Mouse (Mus musculus) right cerebral cortex, postnatal 4 days (tissue): ENCODE measurements around the gene Nufip2.
"Not testable (repeated sequence)": the region's sequence is repeated elsewhere in the genome, so short reads cannot be mapped to it uniquely, and the experiment has no call there.

Experiments
- DNase-seq: peaks from one replicate; pipeline ENCODE4 v3.0.0-alpha.2; 2022

Nufip2 gene

GRCm38 (mm10) chr11:77685383-77686265 lies at the start of gene Nufip2:
TSS of gene Nufip2 (plus strand) at chr11:77686155.
- peak; percentile 97 for DNase-seq

- DNase-seq = no peak
These were observed 44.6 kb upstream of the Nufip2 start for GRCm38 (mm10) chr11:77641390-77641789.

GRCm38 (mm10) chr11:77645481-77645880 lies 40.5 kb upstream of the Nufip2 start:
- DNase-seq = no peak

- DNase-seq = no peak
These were observed 37.1 kb upstream of the Nufip2 start for GRCm38 (mm10) chr11:77648878-77649277.

- no peak for DNase-seq
These were observed 33.5 kb upstream of the Nufip2 start for GRCm38 (mm10) chr11:77652484-77652883.

- not testable (repeated sequence) for DNase-seq
These were observed 32.4 kb upstream of the Nufip2 start for GRCm38 (mm10) chr11:77653406-77654190.

GRCm38 (mm10) chr11:77659986-77660385 lies 26.0 kb upstream of the Nufip2 start:
- DNase-seq = no peak

GRCm38 (mm10) chr11:77663639-77664038 lies 22.3 kb upstream of the Nufip2 start:
- DNase-seq = no peak

GRCm38 (mm10) chr11:77664046-77664445 lies 21.9 kb upstream of the Nufip2 start:
- no peak for DNase-seq

GRCm38 (mm10) chr11:77665384-77665783 lies 20.6 kb upstream of the Nufip2 start:
- not testable (repeated sequence) for DNase-seq

GRCm38 (mm10) chr11:77666766-77667165 lies 19.2 kb upstream of the Nufip2 start:
- not testable (repeated sequence) for DNase-seq

- no peak for DNase-seq
These were observed 13.2 kb upstream of the Nufip2 start for GRCm38 (mm10) chr11:77672746-77673145.

GRCm38 (mm10) chr11:77673428-77673991 lies 12.4 kb upstream of the Nufip2 start:
- DNase-seq = no peak

GRCm38 (mm10) chr11:77680018-77680417 lies 5.9 kb upstream of the Nufip2 start:
- DNase-seq = no peak

GRCm38 (mm10) chr11:77684896-77685295 lies 1.1 kb upstream of the Nufip2 start:
- no peak for DNase-seq

- DNase-seq = peak; percentile 45
These were observed 438 bp downstream of the Nufip2 start for GRCm38 (mm10) chr11:77686346-77686840.

GRCm38 (mm10) chr11:77686841-77687540 lies 1.0 kb downstream of the Nufip2 start:
- peak; percentile 53 for DNase-seq

GRCm38 (mm10) chr11:77687541-77688131 lies 1.7 kb downstream of the Nufip2 start:
- DNase-seq = peak; percentile 27

- DNase-seq = no peak
These were observed 7.1 kb downstream of the Nufip2 start for GRCm38 (mm10) chr11:77693026-77693425.

GRCm38 (mm10) chr11:77697232-77697631 lies 11.3 kb downstream of the Nufip2 start:
- DNase-seq = no peak

- no peak for DNase-seq
These were observed 20.0 kb downstream of the Nufip2 start for GRCm38 (mm10) chr11:77705920-77706319.

GRCm38 (mm10) chr11:77709039-77709438 lies 23.1 kb downstream of the Nufip2 start:
- no peak for DNase-seq
